Mouse (Mus musculus): ENCODE data around the gene Dcn. TPM values are rescaled to one million over a fixed set of nuclear protein-coding genes. Genes with fewer than 3 reads are reported as not detected.

Dcn gene
- 100 to 1,000 TPM; 161 to 333 (median 210) TPM for total RNA-seq (2022)

DNA sequence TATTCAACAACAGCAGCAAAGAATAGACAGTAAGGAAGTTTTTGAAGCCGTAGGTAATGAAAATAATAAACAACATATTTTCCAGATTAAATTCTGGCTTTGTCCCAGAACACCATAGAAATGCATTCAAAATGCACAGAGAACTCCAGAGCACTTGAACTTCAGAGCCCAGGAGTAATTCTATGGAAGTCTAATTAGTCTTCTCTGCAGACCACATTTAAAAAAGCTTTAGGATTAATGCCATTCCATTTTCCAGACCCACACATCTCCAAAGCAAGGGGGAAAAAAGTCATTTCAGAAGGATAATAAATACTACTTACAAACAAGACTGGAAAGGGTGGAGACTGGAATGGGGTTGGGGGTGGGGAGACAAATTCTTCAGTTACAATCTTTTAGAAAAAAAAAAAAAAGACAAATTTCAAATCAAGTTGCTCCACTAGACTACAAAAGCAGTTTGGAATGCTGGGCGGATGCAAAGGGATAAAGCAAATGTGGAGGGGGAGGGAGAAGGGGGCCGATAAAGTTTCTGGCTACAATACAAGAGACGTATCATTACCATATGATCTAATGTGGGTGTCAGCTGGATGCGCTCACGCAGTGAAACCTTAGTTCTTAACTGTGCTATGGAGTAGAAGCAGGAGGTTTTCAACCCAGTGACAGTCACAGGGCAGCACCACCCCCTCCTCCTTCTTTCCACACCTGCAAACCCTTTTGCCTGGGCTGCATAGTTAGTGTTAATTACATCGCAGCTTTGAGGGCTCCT, at the start of gene Dcn:
Gene Dcn, plus strand, starts transcription at position 606 of the 763 bp plus-strand sequence.
- DNase-seq: no peak

DNA sequence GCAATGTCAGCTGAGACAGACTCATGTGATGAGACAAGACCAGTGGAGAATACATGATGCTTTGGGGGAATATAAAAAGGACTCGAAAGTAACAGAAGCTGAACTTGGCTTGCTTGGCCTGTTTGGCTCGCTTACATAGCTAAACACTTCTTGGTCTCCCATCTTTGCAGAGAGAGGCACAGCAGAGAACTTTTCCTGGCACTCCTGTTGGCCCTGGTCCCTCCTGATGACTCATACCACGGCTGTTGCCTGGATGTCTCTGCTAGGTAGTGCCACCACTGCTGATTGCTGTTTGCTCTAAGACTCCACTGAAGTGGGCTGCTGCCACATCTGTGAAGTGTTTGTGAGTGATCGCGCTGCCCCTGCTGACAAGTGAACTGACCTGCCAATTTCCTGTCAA, 42.7 kb upstream of the Dcn start:
- DNase-seq: peak; percentile 29

DNA sequence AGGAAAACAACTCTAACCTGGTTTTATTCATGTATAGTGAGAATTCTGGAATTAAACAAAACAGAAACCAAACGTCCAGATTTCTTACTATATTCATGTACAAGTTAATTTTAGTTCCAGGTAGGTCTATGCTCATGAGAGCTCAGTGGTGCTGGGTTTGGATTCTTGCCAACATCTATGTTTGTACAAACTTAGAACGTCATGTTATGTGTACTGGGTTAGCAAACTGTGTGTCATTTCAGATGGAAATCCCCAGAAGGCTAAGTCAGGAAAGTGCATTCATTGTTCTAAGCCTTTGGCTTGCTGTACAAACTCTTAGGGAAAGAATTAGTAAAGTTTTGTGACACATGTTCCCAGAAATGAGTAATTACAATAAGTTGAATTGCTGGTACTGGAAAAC, 37.1 kb upstream of the Dcn start:
- DNase-seq: no peak

- DNase-seq: no peak
Measured at GRCm38 (mm10) chr10:97446486-97446885, 32.9 kb upstream of the Dcn start.

- no peak for DNase-seq
Measured at GRCm38 (mm10) chr10:97452886-97453285, 26.5 kb upstream of the Dcn start.

DNA sequence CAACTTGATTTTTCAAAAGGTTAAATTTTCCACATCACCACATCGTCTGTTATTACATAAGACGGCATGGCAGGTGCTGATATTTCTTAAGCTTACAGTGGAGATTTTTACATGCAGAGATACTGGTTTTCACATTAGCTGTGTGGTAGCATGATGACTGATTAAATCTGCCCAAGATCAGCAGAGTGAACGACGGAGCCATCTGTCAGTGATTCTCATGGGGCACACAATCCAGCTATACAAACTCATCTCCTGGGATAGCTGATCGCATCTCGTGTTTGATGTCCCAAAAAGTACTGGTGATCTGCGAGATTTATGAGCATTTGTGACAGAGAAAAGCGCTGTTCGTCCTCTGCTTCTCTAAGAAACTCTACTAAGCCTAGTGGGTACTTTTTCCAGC, 25.9 kb upstream of the Dcn start:
- no peak for DNase-seq

DNA sequence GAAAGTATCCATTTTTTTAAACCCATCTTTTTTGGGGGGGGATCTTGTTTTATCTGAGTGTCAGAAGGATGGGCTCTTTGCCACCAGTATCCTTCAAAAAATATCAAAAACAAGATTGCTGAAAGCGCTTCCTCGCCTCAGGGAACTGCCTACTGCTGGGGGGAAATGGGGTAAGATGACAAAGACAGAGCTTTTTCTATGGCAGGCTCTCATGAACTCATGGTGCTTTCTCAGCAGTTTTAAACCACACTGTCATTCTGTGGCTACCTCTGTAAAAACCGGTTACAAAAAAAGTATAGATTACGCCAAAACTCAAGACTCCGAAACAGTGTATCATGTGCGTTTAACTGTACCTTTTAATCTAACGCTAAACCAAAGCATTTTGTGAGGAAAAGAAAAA, 22.4 kb upstream of the Dcn start:
- DNase-seq: no peak

GRCm38 (mm10) chr10:97466818-97467217, 12.6 kb upstream of the Dcn start:
- no peak for DNase-seq

DNA sequence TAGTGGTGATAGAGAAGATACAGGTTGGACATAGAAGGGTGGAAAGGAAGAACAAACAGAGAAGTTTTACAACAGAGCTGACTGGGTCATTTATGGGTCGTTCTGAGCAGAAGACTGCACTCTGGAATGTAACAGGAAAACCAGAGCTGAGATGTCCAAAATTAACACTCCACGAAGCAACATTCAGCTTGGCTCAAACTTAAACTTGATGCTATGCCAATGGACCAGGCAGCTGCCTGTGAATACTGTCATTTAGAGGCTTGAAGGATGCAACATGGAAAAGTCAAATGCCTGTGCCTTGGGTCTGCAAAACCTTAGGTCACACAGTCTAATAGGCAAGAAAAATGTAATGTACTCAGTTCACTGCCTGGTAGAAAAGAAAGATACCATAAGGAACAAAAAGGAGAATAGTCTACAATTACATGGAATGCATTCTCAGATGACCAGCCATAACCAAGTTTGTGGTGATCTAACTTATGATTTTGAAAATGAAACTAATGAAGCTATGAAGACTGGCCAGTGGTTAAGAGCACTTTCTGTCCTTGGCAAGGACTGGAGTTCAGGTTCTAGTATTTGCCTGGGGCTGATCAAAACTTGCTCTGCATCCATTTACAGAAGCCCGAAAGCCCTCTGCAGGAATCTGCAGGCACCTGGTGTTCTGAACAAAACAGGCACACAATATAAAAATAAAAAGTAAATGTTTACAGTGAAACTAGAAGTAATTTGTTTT, 9.8 kb upstream of the Dcn start:
- no peak for DNase-seq

- no peak for DNase-seq
Measured at GRCm38 (mm10) chr10:97475460-97475859, 3.9 kb upstream of the Dcn start.

GRCm38 (mm10) chr10:97478259-97478658, 1.1 kb upstream of the Dcn start:
- no peak for DNase-seq

GRCm38 (mm10) chr10:97482150-97482549, 2.7 kb downstream of the Dcn start:
- no peak for DNase-seq

GRCm38 (mm10) chr10:97484049-97484448, 4.6 kb downstream of the Dcn start:
- DNase-seq: no peak

DNA sequence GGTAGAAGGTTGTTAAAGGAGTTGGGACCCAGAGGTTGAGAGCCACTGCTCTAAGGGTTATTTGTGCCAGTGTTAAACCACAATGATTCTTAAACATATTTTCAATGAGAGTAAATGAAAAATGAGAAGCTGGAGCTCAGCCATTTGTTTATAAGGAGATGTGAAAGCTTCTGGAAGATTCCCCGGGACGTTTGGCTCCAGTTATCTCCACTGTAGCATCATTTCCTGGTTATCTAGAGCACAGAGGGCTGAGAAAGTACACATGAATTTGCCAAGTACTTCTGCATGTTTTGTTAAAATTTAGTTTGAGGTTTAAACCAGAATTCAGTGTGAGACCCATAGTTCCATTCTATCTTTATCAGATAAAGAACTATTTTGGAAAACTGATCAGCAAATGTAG, 5.7 kb downstream of the Dcn start:
- DNase-seq: no peak

- no peak for DNase-seq
Measured at GRCm38 (mm10) chr10:97486085-97486484, 6.7 kb downstream of the Dcn start.

DNA sequence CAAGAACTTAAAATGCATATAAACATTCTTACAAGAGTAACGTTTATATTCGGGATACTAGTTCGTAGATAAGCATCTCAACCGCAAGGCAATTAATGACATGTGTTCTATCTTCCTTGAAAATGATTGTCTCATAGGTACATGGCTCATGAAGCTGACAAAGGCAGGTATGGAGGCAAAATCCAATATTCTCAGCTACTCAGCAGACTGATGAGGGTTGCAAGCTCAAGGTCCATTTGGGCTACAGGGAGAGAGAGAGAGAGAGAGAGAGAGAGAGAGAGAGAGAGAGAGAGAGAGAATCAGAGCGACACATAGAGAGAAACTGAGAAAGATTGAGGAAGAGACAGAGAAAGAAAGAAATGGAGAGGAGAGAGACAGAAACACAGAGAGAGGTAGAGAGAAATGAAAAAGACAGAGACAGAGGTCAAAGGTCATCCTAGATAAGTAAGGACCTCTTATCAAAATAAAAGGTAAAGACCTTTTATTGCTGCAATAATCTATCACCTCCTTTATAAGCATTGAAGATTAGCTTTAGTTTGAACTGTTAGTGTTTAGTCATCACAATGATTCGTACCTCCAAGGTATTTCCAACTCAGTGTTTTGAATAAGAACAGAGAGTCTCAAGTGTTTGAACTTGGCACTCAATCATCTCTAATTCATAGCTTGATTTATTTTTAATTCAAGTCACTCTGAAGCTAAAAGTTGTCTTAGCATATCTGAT, 8.0 kb downstream of the Dcn start:
- DNase-seq: no peak

GRCm38 (mm10) chr10:97492367-97492980, 13.1 kb downstream of the Dcn start:
- no peak for DNase-seq

DNA sequence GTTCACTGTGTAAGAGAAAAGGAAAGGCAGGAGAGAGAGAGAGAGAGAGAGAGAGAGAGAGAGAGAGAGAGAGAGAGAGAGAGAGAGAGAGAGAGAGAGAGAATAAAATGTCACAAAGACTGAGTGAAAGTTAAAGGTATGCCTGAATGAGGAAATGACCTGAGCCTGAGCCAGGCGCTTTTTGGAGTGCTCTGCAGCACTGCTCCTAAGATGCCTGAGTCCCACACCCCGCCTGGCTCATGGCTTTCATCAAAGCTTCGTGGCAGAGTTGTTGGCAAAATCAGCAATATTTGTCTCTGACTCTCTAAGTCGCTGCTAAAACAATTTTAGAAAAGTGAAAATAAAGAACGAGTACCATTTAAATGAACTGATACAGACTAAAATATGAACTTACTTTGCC, 18.2 kb downstream of the Dcn start:
- no peak for DNase-seq

DNA sequence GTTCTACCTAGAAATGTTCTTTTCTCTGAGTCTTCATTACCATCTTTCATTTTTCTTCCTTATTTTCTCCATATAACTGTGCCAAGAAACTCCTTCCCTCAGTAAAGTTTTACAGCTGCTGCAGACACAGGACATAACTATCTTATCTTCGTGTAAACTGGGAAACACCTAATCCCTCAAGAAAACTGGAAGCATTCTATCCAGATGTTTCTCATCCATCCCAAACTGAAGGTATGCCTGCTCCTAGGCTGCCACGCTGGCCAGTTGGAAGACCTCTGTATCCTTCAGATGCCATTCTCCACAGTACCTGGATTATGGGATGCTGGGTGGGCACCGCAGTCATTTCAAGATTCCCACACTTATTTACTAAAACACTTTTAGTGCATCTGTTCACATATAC, 44.0 kb downstream of the Dcn start:
- DNase-seq: no peak

DNA sequence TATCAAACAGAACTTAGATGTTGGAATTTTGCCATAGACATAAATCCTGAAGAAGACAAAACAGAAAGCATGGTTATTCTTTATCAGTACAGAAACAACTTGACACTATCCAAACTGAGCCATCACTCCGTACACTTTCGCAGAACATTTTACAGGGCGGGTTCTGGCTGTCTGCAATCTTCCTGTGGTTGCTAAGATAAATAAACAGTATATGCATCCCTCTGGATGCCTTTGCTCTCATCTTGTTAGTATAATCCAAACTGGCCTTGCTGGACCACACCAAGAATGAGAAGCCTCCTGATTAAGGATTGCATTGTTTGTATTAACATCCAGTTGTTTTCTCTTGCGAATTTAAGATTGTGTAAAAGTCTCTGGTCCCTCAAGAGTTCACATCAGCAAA, 56.3 kb downstream of the Dcn start:
- no peak for DNase-seq

- no peak for DNase-seq
Measured at GRCm38 (mm10) chr10:97536921-97537320, 57.5 kb downstream of the Dcn start.

DNA sequence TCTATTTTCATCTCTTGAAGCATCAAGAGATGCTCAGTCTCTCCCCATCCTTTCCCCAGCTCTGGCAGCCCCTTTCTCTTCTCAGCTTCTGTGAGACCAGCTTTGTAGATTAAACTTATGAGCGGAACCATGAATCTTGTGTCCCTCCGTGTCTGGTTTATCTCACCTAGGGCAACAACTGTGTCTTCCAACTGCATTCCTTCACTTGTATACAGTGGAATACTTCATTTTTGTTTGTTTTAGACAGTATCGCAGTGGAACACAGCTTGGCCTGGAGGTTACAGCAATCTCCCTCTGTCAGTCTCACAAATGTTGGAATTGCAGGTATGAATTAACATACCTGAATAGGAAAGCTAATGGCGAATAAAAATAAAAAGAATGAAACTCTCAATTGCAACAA, 58.8 kb downstream of the Dcn start:
- DNase-seq: no peak

DNA sequence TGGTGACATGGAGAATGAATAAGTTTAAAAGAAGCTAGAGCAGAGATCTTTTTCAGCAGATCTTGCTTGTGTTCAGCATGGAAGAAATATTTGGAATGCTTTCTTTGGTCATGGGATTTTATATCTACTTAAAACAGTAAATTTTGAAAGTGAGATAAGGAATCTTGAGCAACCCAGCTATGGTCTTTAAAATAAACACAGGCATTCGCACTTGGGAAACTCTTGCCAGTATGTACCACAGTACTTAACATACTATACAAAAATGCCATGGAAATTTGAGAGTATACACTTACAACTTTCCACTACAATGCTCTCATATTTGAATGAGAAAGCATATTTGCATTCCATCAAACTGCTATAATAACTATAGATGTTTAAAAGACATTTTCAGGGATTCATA, 68.3 kb downstream of the Dcn start:
- no peak for DNase-seq

Measured in adrenal gland, adult 8-10 months (tissue).